Mouse (Mus musculus): ENCODE results near the gene Aqp3. TPM values are rescaled to one million over a fixed set of nuclear protein-coding genes. Genes with fewer than 3 reads are reported as not detected.

The Aqp3 gene
- polyA plus RNA-seq, 2 experiments = 36.6 to 56.2 TPM

- Histone ChIP-seq H3K4me3 (replicated peaks; ENCODE audit: low read length) (no peak overlapping the region), H3K27me3 (ENCODE audit: control insufficient read depth, insufficient read depth, low read length) (no peaks in the 10 kb centered on the region), H3K36me3 (ENCODE audit: control insufficient read depth, insufficient read depth, low read length) (no peaks in the 10 kb centered on the region), H3K4me2 (replicated peaks; ENCODE audit: low read depth, low read length, severe bottlenecking) (no peak overlapping the region), H3K9ac (ENCODE audit: low read depth, low read length, severe bottlenecking) (no peak overlapping the region), H3K9me3 (ENCODE audit: control insufficient read depth, low read length) (no peaks in the 10 kb centered on the region), H3K4me1 (ENCODE audit: control insufficient read depth, insufficient read depth, low read length) (peaks cover 2% of the 10 kb centered on the region; the same call in 1 of the 2 replicates), H3K27ac (replicated peaks; ENCODE audit: low read depth, low read length) (no peak overlapping the region)
- DNase-seq (ENCODE audit: low spot score) (peak; percentile 79), ATAC-seq (ENCODE audit: low FRiP score, low read depth) (no peak; the same call in 1 of the 2 replicates)
- TF ChIP-seq POLR2A (IDR thresholded peaks at IDR 0.05; ENCODE audit: borderline replicate concordance, extremely low read depth, insufficient read depth, insufficient read length) = no peak
- 8% methylated on average over 2 of the region's 2 CpGs for WGBS
Observed at GRCm38 (mm10) chr4:41129406-41129805, 31.4 kb upstream of the Aqp3 start.

- peak; percentile 100 for ATAC-seq (ENCODE audit: low FRiP score, low read depth)
Observed at GRCm38 (mm10) chr4:41124180-41124951, 26.4 kb upstream of the Aqp3 start, which contains the start of gene Nol6. Nol6 (minus strand) TSS chr4:41124455.

GRCm38 (mm10) chr4:41118706-41119292 lies 20.8 kb upstream of the Aqp3 start:
- WGBS = 76% methylated on average over 11 of the region's 11 CpGs
- H3K36me3 ChIP-seq (ENCODE audit: control insufficient read depth, insufficient read depth, low read length) = peaks cover 91% of the 10 kb centered on the region

More at GRCm38 (mm10) chr4:41124180-41124951, 26.4 kb upstream of the Aqp3 start, which contains the start of gene Nol6:
- no peaks in the 10 kb centered on the region for H3K27me3 ChIP-seq (ENCODE audit: control insufficient read depth, insufficient read depth, low read length)
- no peak for TF ChIP-seq POLR2A (IDR thresholded peaks at IDR 0.05; ENCODE audit: borderline replicate concordance, extremely low read depth, insufficient read depth, insufficient read length)
- H3K9me3 ChIP-seq (ENCODE audit: control insufficient read depth, low read length) = no peaks in the 10 kb centered on the region
- H3K4me2 ChIP-seq (replicated peaks; ENCODE audit: low read depth, low read length, severe bottlenecking) = peak within 1 kb of the TSS; percentile 88
- H3K36me3 ChIP-seq (ENCODE audit: control insufficient read depth, insufficient read depth, low read length) = peaks cover 37% of the 10 kb centered on the region
- peak within 1 kb of the TSS; percentile 62 for H3K9ac ChIP-seq (ENCODE audit: low read depth, low read length, severe bottlenecking)
- 5% methylated on average over 28 of the region's 29 CpGs for WGBS
- H3K4me3 ChIP-seq (replicated peaks; ENCODE audit: low read length) = peak within 1 kb of the TSS; percentile 69
- H3K27ac ChIP-seq (replicated peaks; ENCODE audit: low read depth, low read length) = no peak within 1 kb of the TSS
- H3K4me1 ChIP-seq (ENCODE audit: control insufficient read depth, insufficient read depth, low read length) = peaks cover 9% of the 10 kb centered on the region
- DNase-seq (ENCODE audit: low spot score) = peak; percentile 100

GRCm38 (mm10) chr4:41116817-41117216 lies 18.8 kb upstream of the Aqp3 start:
- ATAC-seq (ENCODE audit: low FRiP score, low read depth) = no peak
- no peak for DNase-seq (ENCODE audit: low spot score)
- Histone ChIP-seq H3K9me3 (ENCODE audit: control insufficient read depth, low read length) (no peaks in the 10 kb centered on the region), H3K4me1 (ENCODE audit: control insufficient read depth, insufficient read depth, low read length) (no peaks in the 10 kb centered on the region), H3K27me3 (ENCODE audit: control insufficient read depth, insufficient read depth, low read length) (no peaks in the 10 kb centered on the region), H3K4me2 (replicated peaks; ENCODE audit: low read depth, low read length, severe bottlenecking) (no peak overlapping the region), H3K27ac (replicated peaks; ENCODE audit: low read depth, low read length) (no peak overlapping the region), H3K9ac (ENCODE audit: low read depth, low read length, severe bottlenecking) (no peak overlapping the region), H3K36me3 (ENCODE audit: control insufficient read depth, insufficient read depth, low read length) (peaks cover 78% of the 10 kb centered on the region), H3K4me3 (replicated peaks; ENCODE audit: low read length) (no peak overlapping the region)
- no peak for TF ChIP-seq POLR2A (IDR thresholded peaks at IDR 0.05; ENCODE audit: borderline replicate concordance, extremely low read depth, insufficient read depth, insufficient read length)
- WGBS = 73% methylated on average over 3 of the region's 3 CpGs

More at GRCm38 (mm10) chr4:41118706-41119292, 20.8 kb upstream of the Aqp3 start:
- DNase-seq (ENCODE audit: low spot score) (peak; percentile 58), ATAC-seq (ENCODE audit: low FRiP score, low read depth) (no peak)
- Histone ChIP-seq H3K9ac (ENCODE audit: low read depth, low read length, severe bottlenecking) (no peak overlapping the region), H3K9me3 (ENCODE audit: control insufficient read depth, low read length) (no peaks in the 10 kb centered on the region), H3K4me2 (replicated peaks; ENCODE audit: low read depth, low read length, severe bottlenecking) (no peak overlapping the region), H3K27ac (replicated peaks; ENCODE audit: low read depth, low read length) (no peak overlapping the region), H3K4me1 (ENCODE audit: control insufficient read depth, insufficient read depth, low read length) (peaks cover 9% of the 10 kb centered on the region), H3K4me3 (replicated peaks; ENCODE audit: low read length) (no peak overlapping the region), H3K27me3 (ENCODE audit: control insufficient read depth, insufficient read depth, low read length) (no peaks in the 10 kb centered on the region)
- TF ChIP-seq POLR2A (IDR thresholded peaks at IDR 0.05; ENCODE audit: borderline replicate concordance, extremely low read depth, insufficient read depth, insufficient read length) = no peak

GRCm38 (mm10) chr4:41115793-41116192 lies 17.8 kb upstream of the Aqp3 start:
- no peaks in the 10 kb centered on the region for H3K4me1 ChIP-seq (ENCODE audit: control insufficient read depth, insufficient read depth, low read length)
- H3K4me3 ChIP-seq (replicated peaks; ENCODE audit: low read length) = no peak overlapping the region
- H3K27ac ChIP-seq (replicated peaks; ENCODE audit: low read depth, low read length) = no peak overlapping the region
- DNase-seq (ENCODE audit: low spot score) (no peak), ATAC-seq (ENCODE audit: low FRiP score, low read depth) (no peak)
- no peaks in the 10 kb centered on the region for H3K27me3 ChIP-seq (ENCODE audit: control insufficient read depth, insufficient read depth, low read length)
- H3K9ac ChIP-seq (ENCODE audit: low read depth, low read length, severe bottlenecking) = no peak overlapping the region
- H3K4me2 ChIP-seq (replicated peaks; ENCODE audit: low read depth, low read length, severe bottlenecking) = no peak overlapping the region
- 94% methylated on average over 15 of the region's 15 CpGs for WGBS
- H3K9me3 ChIP-seq (ENCODE audit: control insufficient read depth, low read length) = no peaks in the 10 kb centered on the region
- H3K36me3 ChIP-seq (ENCODE audit: control insufficient read depth, insufficient read depth, low read length) = peaks cover 68% of the 10 kb centered on the region
- no peak for TF ChIP-seq POLR2A (IDR thresholded peaks at IDR 0.05; ENCODE audit: borderline replicate concordance, extremely low read depth, insufficient read depth, insufficient read length)

Measured in limb, embryonic 14.5 days (tissue).